Mouse (Mus musculus): ENCODE measurements around the gene Gm17093. TPM values are rescaled to one million over a fixed set of nuclear protein-coding genes. Genes with fewer than 3 reads are reported as not detected.
"Not testable (repeated sequence)": the region's sequence is repeated elsewhere in the genome, so short reads cannot be mapped to it uniquely, and the experiment has no call there.

The Gm17093 gene
- polyA plus RNA-seq (2016; fragmentation: Nextera tagmentation; extraction: Ambion mirVana), result not detected in 2 replicates

GRCm38 (mm10) chr14:44517976-44518375, at the start of gene Gm17093:
Gm17093 (plus strand) TSS chr14:44518276.
- H3K9ac ChIP-seq; ATAC-seq (ENCODE audit: low FRiP score, low read depth); H3K4me2 ChIP-seq (replicated peaks); H3K27me3 ChIP-seq (replicated peaks); H3K27ac ChIP-seq; H3K4me3 ChIP-seq; H3K36me3 ChIP-seq; H3K4me1 ChIP-seq; H3K9me3 ChIP-seq: not testable (repeated sequence)
- WGBS, result 92% methylated on average over 5 of the region's 5 CpGs

GRCm38 (mm10) chr14:44492163-44492562, 25.9 kb upstream of the Gm17093 start, which contains the start of gene BC061237:
BC061237 (plus strand) TSS chr14:44492463.
- H3K4me1 ChIP-seq; H3K9me3 ChIP-seq; H3K27me3 ChIP-seq (replicated peaks); H3K9ac ChIP-seq; ATAC-seq (ENCODE audit: low FRiP score, low read depth); H3K27ac ChIP-seq; H3K4me2 ChIP-seq (replicated peaks); H3K36me3 ChIP-seq; H3K4me3 ChIP-seq: not testable (repeated sequence)
- WGBS, result 100% methylated on average over 1 of the region's 1 CpGs

GRCm38 (mm10) chr14:44547961-44548360, 29.9 kb downstream of the Gm17093 start:
- not testable (repeated sequence) for H3K9ac ChIP-seq; H3K27ac ChIP-seq; H3K27me3 ChIP-seq (replicated peaks); H3K4me2 ChIP-seq (replicated peaks); H3K4me3 ChIP-seq; H3K4me1 ChIP-seq; H3K36me3 ChIP-seq; ATAC-seq (ENCODE audit: low FRiP score, low read depth); H3K9me3 ChIP-seq
- 91% methylated on average over 5 of the region's 5 CpGs for WGBS

Other genes starting within 250 kb of the Gm17093 start
- gene Gm8220, start 232.7 kb upstream of the Gm17093 start, polyA plus RNA-seq (2016; fragmentation: Nextera tagmentation; extraction: Ambion mirVana), result not detected in 2 replicates
- gene Gm5930, start 179.7 kb upstream of the Gm17093 start, polyA plus RNA-seq (2016; fragmentation: Nextera tagmentation; extraction: Ambion mirVana), result not detected in 2 replicates
- not detected in 2 replicates for gene Gm8229, start 152.9 kb upstream of the Gm17093 start, polyA plus RNA-seq (2016; fragmentation: Nextera tagmentation; extraction: Ambion mirVana)
- gene Gm3371, start 107.6 kb upstream of the Gm17093 start, polyA plus RNA-seq (2016; fragmentation: Nextera tagmentation; extraction: Ambion mirVana), result not detected in 2 replicates
- gene Gm8232, start 84.6 kb upstream of the Gm17093 start, polyA plus RNA-seq (2016; fragmentation: Nextera tagmentation; extraction: Ambion mirVana), result not detected in 2 replicates
- 0.23 TPM in 1 of 2 replicates, not detected in the other for gene BC061237, start 25.8 kb upstream of the Gm17093 start, polyA plus RNA-seq (2016; fragmentation: Nextera tagmentation; extraction: Ambion mirVana)
- gene Gm8247, start 64.9 kb downstream of the Gm17093 start, polyA plus RNA-seq (2016; fragmentation: Nextera tagmentation; extraction: Ambion mirVana), result not detected in 2 replicates
- gene Gm5624, start 109.7 kb downstream of the Gm17093 start, polyA plus RNA-seq (2016; fragmentation: Nextera tagmentation; extraction: Ambion mirVana), result not detected in 2 replicates
- not detected in 2 replicates for gene Gm8257, start 188.2 kb downstream of the Gm17093 start, polyA plus RNA-seq (2016; fragmentation: Nextera tagmentation; extraction: Ambion mirVana)
- gene Gm8267, start 232.1 kb downstream of the Gm17093 start, polyA plus RNA-seq (2016; fragmentation: Nextera tagmentation; extraction: Ambion mirVana), result not detected in 2 replicates

Data from neural tube, embryonic 12.5 days (tissue).